ENCODE assay signal across 8 mouse cellular contexts in genomic region chr1:11565309-11565708, GRCm38 (mm10).
DNase-seq lines count a peak whose midpoint lies in the region; ATAC-seq and TF ChIP-seq lines count a peak whose summit lies in the region.

No protein-coding gene starts in this region.

- no peaks in the 10 kb centered on the region for H3K27me3 ChIP-seq in hindbrain, embryonic 15.5 days
- no peaks in the 10 kb centered on the region for H3K27me3 ChIP-seq in midbrain, embryonic 14.5 days (ENCODE audit: control insufficient read depth, insufficient read depth, low read length)

- 0 out of 2 replicates have a peak, but pooled peaks have one; percentile 73 for ATAC-seq in hindbrain, embryonic 15.5 days (ENCODE audit: low FRiP score, low read depth)
- no peak for ATAC-seq in midbrain, embryonic 14.5 days (ENCODE audit: low FRiP score, low TSS enrichment)

- no peak overlapping the region for H3K27ac ChIP-seq in hindbrain, embryonic 15.5 days (replicated peaks)
- H3K27ac ChIP-seq in midbrain, embryonic 14.5 days (replicated peaks; ENCODE audit: low read depth, low read length): no peak overlapping the region

- H3K4me1 ChIP-seq in hindbrain, embryonic 15.5 days (replicated peaks): no peaks in the 10 kb centered on the region
- H3K4me1 ChIP-seq in midbrain, embryonic 14.5 days (ENCODE audit: control insufficient read depth, insufficient read depth, low read length): no peaks in the 10 kb centered on the region

- TF ChIP-seq POLR2A in brain, embryonic 14.5 days (IDR thresholded peaks at IDR 0.05; ENCODE audit: borderline replicate concordance, extremely low read depth, insufficient read depth, insufficient read length, poor library complexity, severe bottlenecking): no peak

- TF ChIP-seq CTCF in brain, embryonic 14.5 days (IDR thresholded peaks at IDR 0.05; ENCODE audit: borderline replicate concordance, extremely low read depth, insufficient read depth, insufficient read length): peak; percentile 72

- H3K9ac ChIP-seq in hindbrain, embryonic 15.5 days: no peak overlapping the region
- H3K9ac ChIP-seq in midbrain, embryonic 14.5 days (replicated peaks; ENCODE audit: low read length): no peak overlapping the region

- H3K9me3 ChIP-seq in hindbrain, embryonic 15.5 days: no peaks in the 10 kb centered on the region
- no peaks in the 10 kb centered on the region for H3K9me3 ChIP-seq in midbrain, embryonic 14.5 days (ENCODE audit: control insufficient read depth, low read length)

- 10% methylated on average over 6 of the region's 6 CpGs for WGBS in hindbrain, embryonic 15.5 days
- 15% methylated on average over 6 of the region's 6 CpGs for WGBS in midbrain, embryonic 14.5 days

- H3K36me3 ChIP-seq in hindbrain, embryonic 15.5 days: no peaks in the 10 kb centered on the region
- H3K36me3 ChIP-seq in midbrain, embryonic 14.5 days (ENCODE audit: control insufficient read depth, insufficient read depth, low read length): no peaks in the 10 kb centered on the region

- H3K4me2 ChIP-seq in hindbrain, embryonic 15.5 days: no peak overlapping the region
- H3K4me2 ChIP-seq in midbrain, embryonic 14.5 days (ENCODE audit: low read length): no peak overlapping the region

- DNase-seq in adrenal gland, postnatal 10 days: peak; percentile 47
- DNase-seq in adrenal gland, adult 8-10 months: no peak
- peak; percentile 41 for DNase-seq in layer of hippocampus, adult 11-12 months (ENCODE audit: low spot score)
- DNase-seq in layer of hippocampus, adult 9-11 months: no peak
- peak; percentile 73 for DNase-seq in brain, embryonic 14.5 days (ENCODE audit: low read depth)
- DNase-seq in midbrain, embryonic 14.5 days: peak; percentile 79
- DNase-seq in B cell, adult 2 months: no peak

- H3K4me3 ChIP-seq in hindbrain, embryonic 15.5 days: no peak overlapping the region
- H3K4me3 ChIP-seq in midbrain, embryonic 14.5 days (replicated peaks; ENCODE audit: low read depth, low read length): no peak overlapping the region

Comparison
In these comparisons a context has a peak if more than half of its experiments do, and no peak if none do; other contexts are left out.
1. DNase-seq: peak in adrenal gland, postnatal 10 days (single experiment), layer of hippocampus, adult 11-12 months (single experiment), brain, embryonic 14.5 days (single experiment) and midbrain, embryonic 14.5 days (single experiment); none in adrenal gland, adult 8-10 months (single experiment), layer of hippocampus, adult 9-11 months (single experiment) and B cell, adult 2 months (0 of 2).